Mouse (Mus musculus) neural tube, embryonic 15.5 days (tissue): ENCODE measurements around the gene Isca2. TPM values are rescaled to one million over a fixed set of nuclear protein-coding genes. Genes with fewer than 3 reads are reported as not detected.

Source experiments
- ATAC-seq: fragments of 200-750 bp; cut with Nextera tagmentation; 2 replicates; pipeline ENCODE4 v1.8.0; 2017; ENCODE audit warnings: mild to moderate bottlenecking, moderate TSS enrichment, moderate library complexity; ENCODE audit not compliant: low FRiP score
- H3K27ac ChIP-seq: fragments of 300-500 bp; sonication (generic); replicated peaks from 2 replicates; pipeline ENCODE4 v1.5.1; 2015; ENCODE audit warnings: mild to moderate bottlenecking, inconsistent platforms
- H3K27me3 ChIP-seq: fragments of 300-500 bp; sonication (generic); replicated peaks from 2 replicates; pipeline ENCODE4 v1.6.1; 2015; ENCODE audit warnings: inconsistent platforms
- H3K36me3 ChIP-seq: fragments of 300-500 bp; sonication (generic); 2 replicates; pipeline ENCODE4 v1.6.1; 2015; ENCODE audit warnings: inconsistent platforms
- H3K4me1 ChIP-seq: fragments of 300-500 bp; sonication (generic); 2 replicates; pipeline ENCODE4 v1.6.1; 2015; ENCODE audit warnings: inconsistent platforms
- H3K4me2 ChIP-seq: fragments of 300-500 bp; sonication (generic); 2 replicates; pipeline ENCODE4 v1.6.1; 2015; ENCODE audit warnings: inconsistent platforms, mild to moderate bottlenecking, moderate library complexity
- H3K4me3 ChIP-seq: fragments of 300-500 bp; sonication (generic); replicated peaks from 2 replicates; pipeline ENCODE4 v1.5.1; 2015; ENCODE audit warnings: mild to moderate bottlenecking, inconsistent platforms
- H3K9ac ChIP-seq: fragments of 300-500 bp; sonication (generic); replicated peaks from 2 replicates; pipeline ENCODE4 v1.6.1; 2015; ENCODE audit warnings: mild to moderate bottlenecking, inconsistent platforms
- H3K9me3 ChIP-seq: fragments of 300-500 bp; sonication (generic); replicated peaks from 2 replicates; pipeline ENCODE4 v1.6.1; 2016; ENCODE audit warnings: inconsistent platforms
- WGBS: fragments of 180-500 bp; shearing (Covaris S2); methylation state at CpG from one replicate; pipeline ENCODE4 v1.1.7; 2015; ENCODE audit warnings: mixed read lengths; 5-methylcytosine and 5-hydroxymethylcytosine counted together
- polyA plus RNA-seq: library from polyadenylated mRNA; unstranded; fragments of >200 nt; fragmentation: Nextera tagmentation; extraction: Ambion mirVana; gene quantifications from 2 replicates; pipeline ENCODE4 v1.2.1, GENCODE M21; 2015

Isca2 gene
- polyA plus RNA-seq, 1 experiment from 2014 or later = 144 TPM

DNA sequence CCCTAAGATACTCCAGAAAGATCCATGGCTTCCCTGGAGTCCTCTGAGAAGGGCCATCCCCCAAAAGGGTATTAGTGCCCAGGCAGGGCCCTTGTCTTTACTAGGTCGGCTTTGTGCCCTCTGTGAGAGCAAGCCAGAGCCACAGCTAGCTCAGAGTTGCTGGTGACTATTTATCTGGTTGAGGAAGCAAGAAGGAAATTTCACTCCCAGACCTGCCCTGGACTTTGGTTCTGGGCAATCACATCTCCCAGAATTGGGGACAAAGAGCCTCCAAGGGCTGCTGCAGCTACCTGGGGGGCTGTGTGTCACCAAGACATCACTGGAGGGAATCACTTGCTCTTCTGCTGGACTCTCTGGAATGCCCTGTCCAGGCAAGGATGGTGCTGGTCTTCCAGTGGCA is 33.0 kb downstream of the Isca2 start:
- WGBS = 78% methylated on average over 1 of the region's 1 CpGs
- Histone ChIP-seq H3K27me3 (no peaks in the 10 kb centered on the region), H3K4me1 (no peaks in the 10 kb centered on the region), H3K27ac (no peak overlapping the region), H3K4me3 (no peak overlapping the region), H3K9me3 (no peaks in the 10 kb centered on the region), H3K9ac (no peak overlapping the region), H3K4me2 (no peak overlapping the region), H3K36me3 (no peaks in the 10 kb centered on the region)
- no peak for ATAC-seq

DNA sequence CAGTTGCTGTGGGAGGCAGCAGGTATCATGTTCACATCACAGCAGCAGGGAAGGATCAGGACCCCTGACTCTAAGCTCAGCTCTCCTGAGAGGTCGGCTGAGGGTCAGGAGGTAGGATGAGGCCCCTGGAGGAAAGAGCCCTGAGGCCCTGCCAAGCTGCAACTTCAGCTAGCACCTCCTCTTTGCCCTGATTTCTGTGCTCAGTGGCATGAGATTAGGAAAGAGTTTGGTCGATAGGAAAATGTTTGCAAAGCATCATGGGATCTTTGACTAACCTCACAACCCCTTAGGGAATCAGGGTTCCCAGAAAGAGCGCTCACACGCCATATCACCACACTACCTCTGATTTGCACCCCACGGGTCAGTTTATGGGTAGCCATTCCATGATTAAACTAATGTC is 33.7 kb downstream of the Isca2 start:
- H3K27me3 ChIP-seq = no peaks in the 10 kb centered on the region
- H3K4me3 ChIP-seq = no peak overlapping the region
- H3K27ac ChIP-seq = no peak overlapping the region
- H3K9me3 ChIP-seq = no peaks in the 10 kb centered on the region
- no peak overlapping the region for H3K9ac ChIP-seq
- H3K4me2 ChIP-seq = no peak overlapping the region
- H3K36me3 ChIP-seq = no peaks in the 10 kb centered on the region
- no peak for ATAC-seq
- 61% methylated on average over 5 of the region's 5 CpGs for WGBS
- H3K4me1 ChIP-seq = no peaks in the 10 kb centered on the region

DNA sequence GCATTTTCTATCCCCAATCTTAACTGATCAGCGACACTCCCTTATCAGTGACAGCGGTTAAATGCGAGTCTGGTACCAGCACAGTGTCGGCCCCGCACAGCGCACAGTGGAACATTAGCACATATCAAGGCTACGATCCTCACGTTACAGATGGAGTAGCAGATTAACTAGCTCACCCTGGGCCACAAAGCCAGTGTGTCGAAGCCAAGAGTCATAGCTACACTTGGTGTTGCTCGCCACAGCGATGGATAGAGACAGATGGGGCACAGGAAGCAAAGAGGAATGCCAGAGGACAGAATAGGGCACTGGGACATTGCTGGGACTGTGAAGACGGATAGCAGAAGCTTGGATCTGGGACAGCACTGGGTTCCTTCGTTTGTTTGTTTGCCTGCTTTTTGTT is 34.3 kb downstream of the Isca2 start:
- ATAC-seq = no peak
- Histone ChIP-seq H3K9ac (no peak overlapping the region), H3K27me3 (no peaks in the 10 kb centered on the region), H3K4me1 (no peaks in the 10 kb centered on the region), H3K36me3 (no peaks in the 10 kb centered on the region), H3K9me3 (no peaks in the 10 kb centered on the region), H3K4me2 (no peak overlapping the region), H3K4me3 (no peak overlapping the region), H3K27ac (no peak overlapping the region)
- WGBS = 79% methylated on average over 13 of the region's 13 CpGs

DNA sequence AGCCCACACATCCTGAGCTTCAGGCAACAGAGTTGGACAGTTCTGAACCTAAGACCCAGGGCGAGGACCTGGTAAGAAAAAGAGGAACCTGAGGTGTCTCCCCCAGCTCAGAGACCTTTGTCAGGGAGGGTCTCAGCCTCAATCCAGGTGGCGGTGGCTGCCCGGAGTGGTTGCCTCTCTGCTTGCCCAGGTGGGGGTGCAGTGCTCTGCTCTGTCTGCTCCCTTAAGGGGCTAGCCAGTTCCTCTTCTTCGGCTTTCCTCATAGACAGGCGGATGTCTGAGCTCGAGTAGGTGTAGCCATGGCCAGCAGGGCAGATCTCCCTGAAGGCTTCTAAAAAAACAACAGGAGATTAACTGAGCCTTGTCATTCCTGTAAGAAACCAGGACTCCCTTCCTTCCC is 36.0 kb downstream of the Isca2 start:
- Histone ChIP-seq H3K9ac (no peak overlapping the region), H3K9me3 (no peaks in the 10 kb centered on the region), H3K4me3 (no peak overlapping the region), H3K36me3 (no peaks in the 10 kb centered on the region), H3K4me1 (no peaks in the 10 kb centered on the region), H3K27ac (no peak overlapping the region), H3K27me3 (no peaks in the 10 kb centered on the region), H3K4me2 (no peak overlapping the region)
- ATAC-seq = no peak
- WGBS = 85% methylated on average over 6 of the region's 6 CpGs

DNA sequence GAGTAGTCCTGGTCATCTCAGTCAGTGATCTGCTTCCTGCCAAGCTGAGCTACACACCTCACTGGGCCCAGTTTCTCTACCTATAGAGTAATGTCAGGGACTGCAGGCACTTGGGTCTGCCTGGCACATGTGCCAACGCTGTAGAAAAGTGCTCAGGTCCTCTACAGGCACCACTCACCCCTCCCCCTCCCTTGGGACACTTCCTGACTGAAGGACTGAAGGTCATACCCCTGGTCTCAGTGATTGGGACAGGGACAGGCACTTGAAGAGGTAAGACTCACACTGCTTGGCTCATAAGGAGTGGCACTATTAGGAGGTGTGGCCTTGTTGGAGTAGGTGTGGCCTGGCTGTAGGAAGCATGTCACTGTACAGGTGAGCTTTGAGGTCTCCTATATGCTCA is 37.8 kb downstream of the Isca2 start:
- Histone ChIP-seq H3K4me2 (no peak overlapping the region), H3K27me3 (no peaks in the 10 kb centered on the region), H3K9ac (no peak overlapping the region), H3K4me3 (no peak overlapping the region), H3K36me3 (no peaks in the 10 kb centered on the region), H3K4me1 (no peaks in the 10 kb centered on the region), H3K27ac (no peak overlapping the region), H3K9me3 (no peaks in the 10 kb centered on the region)
- ATAC-seq = no peak
- 62% methylated on average over 1 of the region's 1 CpGs for WGBS

DNA sequence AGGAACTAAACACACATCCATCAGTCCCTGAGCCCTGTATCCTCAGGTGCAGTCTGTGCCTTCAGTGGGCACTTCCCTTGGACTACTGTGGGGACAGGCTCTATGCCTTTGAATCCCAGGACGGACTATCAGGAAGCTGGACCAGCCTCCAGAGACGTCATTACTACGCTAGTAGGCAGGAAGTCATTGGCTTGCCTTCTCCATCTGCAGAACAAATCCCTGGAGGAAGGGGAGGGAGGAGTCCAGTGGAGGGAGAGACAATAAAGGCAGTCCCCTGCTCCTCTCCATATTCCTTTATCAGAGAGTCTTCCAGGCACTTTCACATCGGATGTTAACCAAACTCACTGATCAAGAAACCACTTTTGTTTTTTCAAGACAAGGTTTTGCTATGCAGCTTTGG is 38.5 kb downstream of the Isca2 start:
- Histone ChIP-seq H3K4me1 (no peaks in the 10 kb centered on the region), H3K4me2 (no peak overlapping the region), H3K27me3 (no peaks in the 10 kb centered on the region), H3K4me3 (no peak overlapping the region), H3K27ac (no peak overlapping the region), H3K36me3 (no peaks in the 10 kb centered on the region), H3K9ac (no peak overlapping the region), H3K9me3 (no peaks in the 10 kb centered on the region)
- whole genome bisulfite sequencing = 55% methylated on average over 4 of the region's 4 CpGs
- ATAC-seq = no peak

DNA sequence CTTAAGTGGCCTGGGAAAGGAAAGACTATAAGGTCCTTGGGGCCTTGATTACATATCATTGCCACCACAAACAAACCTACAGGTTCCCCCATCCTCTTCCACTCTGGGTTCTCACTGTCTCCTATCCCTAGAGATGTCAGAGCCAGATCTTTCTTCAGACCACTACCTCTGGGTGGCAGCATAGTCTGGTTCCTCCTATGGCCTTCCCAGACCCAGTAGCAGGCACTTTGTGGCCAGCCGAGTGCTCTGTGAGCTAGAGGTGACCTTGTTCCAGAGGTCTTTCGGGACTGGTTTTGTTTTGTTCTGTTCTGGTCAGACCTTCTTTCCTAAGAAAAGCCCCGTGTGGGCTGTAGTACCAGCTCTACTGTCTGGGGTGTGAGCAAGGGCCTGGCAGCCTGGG is 39.0 kb downstream of the Isca2 start:
- ATAC-seq = no peak
- H3K4me2 ChIP-seq = no peak overlapping the region
- no peaks in the 10 kb centered on the region for H3K9me3 ChIP-seq
- no peak overlapping the region for H3K4me3 ChIP-seq
- no peaks in the 10 kb centered on the region for H3K27me3 ChIP-seq
- no peaks in the 10 kb centered on the region for H3K36me3 ChIP-seq
- H3K9ac ChIP-seq = no peak overlapping the region
- no peaks in the 10 kb centered on the region for H3K4me1 ChIP-seq
- no peak overlapping the region for H3K27ac ChIP-seq
- 67% methylated on average over 3 of the region's 3 CpGs for WGBS

DNA sequence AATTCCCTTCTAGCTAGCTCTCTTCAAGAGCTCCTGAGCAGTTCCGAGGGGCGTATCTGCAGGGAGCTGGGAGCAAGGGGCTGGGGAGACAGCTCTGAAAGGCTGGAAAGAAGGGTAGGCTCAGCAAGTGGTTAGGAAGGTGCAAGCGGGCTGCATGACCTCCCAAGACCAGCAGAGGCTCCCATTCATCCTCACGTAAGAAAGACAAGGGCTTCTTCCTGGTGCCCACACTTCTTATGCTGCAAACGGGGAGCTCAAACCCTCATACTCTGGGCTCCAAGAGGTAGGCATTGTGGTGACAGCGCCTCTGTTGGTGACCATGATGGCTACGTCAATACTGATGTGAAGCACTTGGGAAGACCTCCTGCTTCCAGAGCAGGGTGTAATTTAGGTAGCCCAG is 40.7 kb downstream of the Isca2 start:
- 57% methylated on average over 7 of the region's 7 CpGs for WGBS
- ATAC-seq = no peak
- H3K9ac ChIP-seq = no peak overlapping the region

DNA sequence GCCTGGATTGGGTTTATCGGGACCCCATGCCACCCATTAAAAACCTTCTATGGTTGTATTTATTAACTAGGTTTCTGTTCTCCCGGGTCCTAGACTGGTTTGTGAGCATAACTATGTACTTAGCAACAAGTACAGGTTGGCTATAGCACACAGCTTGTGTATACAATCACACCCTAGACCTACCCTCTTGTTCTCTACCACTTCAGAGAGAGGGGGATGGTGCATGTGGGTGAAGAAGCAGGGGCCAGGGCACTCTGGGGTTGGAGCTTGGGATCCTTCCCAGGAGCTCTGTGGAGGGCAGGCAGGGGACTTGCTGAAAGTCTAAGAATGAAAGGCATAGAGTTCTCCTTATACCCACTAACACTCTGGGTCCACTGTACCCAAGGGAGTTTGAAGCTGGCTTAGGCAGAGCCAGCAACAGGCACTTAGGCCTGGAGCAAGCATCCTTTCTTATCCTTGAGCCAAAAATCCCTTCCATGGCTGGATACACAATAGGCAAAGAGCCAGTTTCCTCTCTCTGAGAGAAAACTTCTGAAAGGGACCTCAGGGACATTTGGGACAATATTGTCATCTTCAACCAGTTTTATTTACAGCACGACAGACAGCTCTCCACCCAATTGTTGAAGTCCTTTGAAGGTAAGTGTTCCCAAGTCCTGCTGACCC is 41.7 kb downstream of the Isca2 start:
- no peak for ATAC-seq
- no peak overlapping the region for H3K4me3 ChIP-seq
- H3K27me3 ChIP-seq = no peaks in the 10 kb centered on the region
- H3K36me3 ChIP-seq = no peaks in the 10 kb centered on the region
- H3K9me3 ChIP-seq = no peaks in the 10 kb centered on the region
- no peak overlapping the region for H3K27ac ChIP-seq
- 75% methylated on average over 3 of the region's 3 CpGs for WGBS
- H3K4me2 ChIP-seq = no peak overlapping the region
- no peak overlapping the region for H3K9ac ChIP-seq
- no peaks in the 10 kb centered on the region for H3K4me1 ChIP-seq

More for the DNA sequence above, 40.7 kb downstream of the Isca2 start:
- Histone ChIP-seq H3K4me1 (no peaks in the 10 kb centered on the region), H3K27me3 (no peaks in the 10 kb centered on the region), H3K27ac (no peak overlapping the region), H3K36me3 (no peaks in the 10 kb centered on the region), H3K4me2 (no peak overlapping the region), H3K4me3 (no peak overlapping the region), H3K9me3 (no peaks in the 10 kb centered on the region)

DNA sequence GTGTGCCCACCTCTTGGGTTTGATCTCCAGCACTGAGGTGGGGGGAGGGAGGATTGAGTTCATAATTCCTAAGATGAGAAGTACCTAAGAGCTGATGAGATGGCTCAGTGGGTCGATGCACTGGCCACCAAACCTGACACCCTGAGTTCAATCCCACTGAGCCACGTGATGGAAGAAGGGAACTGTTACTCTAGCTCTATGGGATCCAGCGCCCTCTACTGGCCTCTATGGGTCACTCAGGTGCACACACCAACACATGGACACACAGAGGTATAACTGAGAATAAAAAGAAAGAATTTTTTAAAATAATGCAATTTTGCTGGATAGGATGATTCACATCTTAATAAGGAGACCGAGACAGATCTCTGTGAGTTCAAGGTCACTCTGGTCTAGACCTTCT is 45.4 kb downstream of the Isca2 start:
- no peaks in the 10 kb centered on the region for H3K27me3 ChIP-seq
- no peaks in the 10 kb centered on the region for H3K36me3 ChIP-seq
- no peak overlapping the region for H3K4me3 ChIP-seq
- no peaks in the 10 kb centered on the region for H3K9me3 ChIP-seq
- no peak for ATAC-seq
- H3K27ac ChIP-seq = no peak overlapping the region
- no peak overlapping the region for H3K4me2 ChIP-seq
- no peak overlapping the region for H3K9ac ChIP-seq
- WGBS = 68% methylated on average over 4 of the region's 4 CpGs
- no peaks in the 10 kb centered on the region for H3K4me1 ChIP-seq

DNA sequence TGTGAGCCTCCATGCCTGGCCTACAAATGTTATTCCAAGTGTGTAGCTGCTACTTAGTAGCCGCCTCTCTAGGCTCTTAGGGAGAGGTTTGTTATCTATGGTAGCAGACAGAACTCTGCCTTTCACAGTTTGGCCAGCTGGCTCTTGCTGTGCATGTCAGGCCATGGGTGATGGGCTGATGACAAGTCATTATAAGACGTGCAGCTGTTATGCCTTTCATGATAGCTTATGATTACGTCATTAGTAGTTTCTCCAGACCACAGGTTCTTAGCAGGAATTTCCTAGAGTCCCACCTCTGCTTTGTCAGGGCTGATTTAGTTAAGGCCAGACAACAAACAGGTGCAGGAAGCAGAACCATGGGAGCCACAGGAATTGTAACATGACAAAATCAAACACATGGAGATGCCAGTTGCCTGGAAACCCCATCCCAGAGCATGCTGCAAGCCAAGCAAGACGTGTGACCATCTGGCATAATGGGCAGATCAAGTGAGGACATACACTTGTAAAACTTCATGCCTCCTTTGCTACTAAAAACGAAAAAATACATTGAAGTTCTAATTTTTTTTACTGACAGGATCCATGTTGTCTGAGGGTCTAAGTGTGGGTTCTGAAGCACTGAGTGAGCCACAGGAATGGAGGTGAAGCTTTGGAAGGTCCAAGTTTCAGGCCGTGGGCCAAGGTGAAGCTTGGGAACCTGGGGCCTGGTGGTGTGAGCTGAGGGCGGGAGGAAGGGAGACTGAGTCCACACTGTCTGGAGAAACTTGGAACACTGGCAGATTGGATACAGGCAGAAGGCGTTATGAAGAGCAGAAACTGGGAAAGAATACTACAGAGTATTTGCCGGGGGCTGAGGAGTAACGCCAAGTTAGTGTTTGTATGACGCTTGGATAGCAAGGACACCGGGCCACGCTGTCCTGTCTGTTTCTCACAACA is 46.5 kb downstream of the Isca2 start:
- Histone ChIP-seq H3K27me3 (no peaks in the 10 kb centered on the region), H3K4me1 (peaks cover 2% of the 10 kb centered on the region; the same call in 1 of the 2 replicates), H3K9ac (no peak overlapping the region), H3K27ac (no peak overlapping the region), H3K9me3 (no peaks in the 10 kb centered on the region), H3K36me3 (no peaks in the 10 kb centered on the region), H3K4me2 (no peak overlapping the region), H3K4me3 (no peak overlapping the region)
- no peak for ATAC-seq
- 88% methylated on average over 13 of the region's 13 CpGs for WGBS

DNA sequence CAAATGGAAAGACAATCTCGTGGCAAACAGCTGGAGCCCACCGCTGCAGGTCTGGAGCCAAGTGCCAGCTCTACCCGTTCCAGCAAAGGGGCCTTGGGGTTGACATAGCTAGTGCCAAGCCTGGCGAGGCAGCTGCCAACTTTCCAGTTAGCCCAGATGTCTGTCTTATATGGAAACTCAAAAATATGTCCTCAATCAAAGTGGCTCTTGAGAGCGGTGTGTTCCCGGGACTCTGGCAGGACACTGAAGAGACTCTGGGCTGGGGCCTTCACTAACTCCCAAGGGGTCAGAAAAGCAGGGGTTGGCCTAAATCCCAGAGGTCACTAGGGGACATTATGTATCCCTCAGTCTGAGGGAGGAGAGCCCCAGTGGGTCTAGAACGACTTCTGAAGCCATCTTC is 50.5 kb downstream of the Isca2 start:
- no peak overlapping the region for H3K9ac ChIP-seq
- H3K4me3 ChIP-seq = no peak overlapping the region
- H3K4me1 ChIP-seq = peaks cover 6% of the 10 kb centered on the region; the same call in 1 of the 2 replicates
- H3K9me3 ChIP-seq = no peaks in the 10 kb centered on the region
- no peak overlapping the region; the same call in 1 of the 2 replicates for H3K27ac ChIP-seq
- H3K27me3 ChIP-seq = no peaks in the 10 kb centered on the region
- 79% methylated on average over 7 of the region's 7 CpGs for WGBS
- ATAC-seq = no peak
- no peaks in the 10 kb centered on the region for H3K36me3 ChIP-seq
- H3K4me2 ChIP-seq = no peak overlapping the region
